Mouse (Mus musculus) limb, embryonic 11.5 days (tissue): ENCODE data around the gene Best1. TPM values are rescaled to one million over a fixed set of nuclear protein-coding genes. Genes with fewer than 3 reads are reported as not detected.

Experiments
- ATAC-seq: fragments of 200-750 bp; cut with Nextera tagmentation; 2 replicates; pipeline ENCODE4 v1.8.0; 2017; ENCODE audit warnings: low read depth; ENCODE audit not compliant: insufficient number of reproducible peaks, low FRiP score, low TSS enrichment
- DNase-seq: peaks from one replicate; pipeline ENCODE4 v3.0.0-alpha.2; 2015; ENCODE audit warnings: low spot score
- H3K27ac ChIP-seq: fragments of 300-500 bp; sonication (generic); replicated peaks from 2 replicates; pipeline ENCODE4 v1.5.1; 2014; ENCODE audit warnings: low read depth, mild to moderate bottlenecking, low read length
- H3K27me3 ChIP-seq: fragments of 300-500 bp; sonication (generic); 2 replicates; pipeline ENCODE4 v1.6.1; 2014; ENCODE audit warnings: mild to moderate bottlenecking, low read length, mixed read lengths; ENCODE audit not compliant: control insufficient read depth, insufficient read depth
- H3K36me3 ChIP-seq: fragments of 300-500 bp; sonication (generic); 2 replicates; pipeline ENCODE4 v1.6.1; 2014; ENCODE audit warnings: mild to moderate bottlenecking, low read length, moderate library complexity, mixed read lengths; ENCODE audit not compliant: control insufficient read depth, insufficient read depth
- H3K4me1 ChIP-seq: fragments of 300-500 bp; sonication (generic); 2 replicates; pipeline ENCODE4 v1.6.1; 2014; ENCODE audit warnings: low read length, mixed read lengths; ENCODE audit not compliant: control insufficient read depth, insufficient read depth
- H3K4me2 ChIP-seq: fragments of 300-500 bp; sonication (generic); 2 replicates; pipeline ENCODE4 v1.6.1; 2014; ENCODE audit warnings: low read depth, mild to moderate bottlenecking, moderate library complexity; ENCODE audit not compliant: severe bottlenecking
- H3K4me3 ChIP-seq: fragments of 300-500 bp; sonication (generic); 2 replicates; pipeline ENCODE4 v1.5.1; 2014; ENCODE audit warnings: low read depth, low read length
- H3K9ac ChIP-seq: fragments of 300-500 bp; sonication (generic); 2 replicates; pipeline ENCODE4 v1.6.1; 2014; ENCODE audit warnings: mild to moderate bottlenecking, low read length
- H3K9me3 ChIP-seq: fragments of 300-500 bp; sonication (generic); 2 replicates; pipeline ENCODE4 v1.6.1; 2016; ENCODE audit warnings: low read length; ENCODE audit not compliant: control insufficient read depth
- WGBS: fragments of 180-500 bp; shearing (Covaris S2); extraction: QIAGEN DNeasy Blood & Tissue Kit; methylation state at CpG from one replicate; pipeline ENCODE4 v1.1.7; 2014; 5-methylcytosine and 5-hydroxymethylcytosine counted together
- polyA plus RNA-seq: library from polyadenylated mRNA; unstranded; fragments of >200 nt; fragmentation: Nextera tagmentation; extraction: Ambion mirVana; gene quantifications from 2 replicates; pipeline ENCODE4 v1.2.1, GENCODE M21; 2014

Gene Best1
- polyA plus RNA-seq, 1 experiment from 2014 or later, result 2.4 TPM

- WGBS, result 92% methylated on average over 20 of the region's 20 CpGs
- ATAC-seq (no peak), DNase-seq (no peak)
- Histone ChIP-seq H3K27me3 (no peaks in the 10 kb centered on the region), H3K9ac (no peak overlapping the region), H3K4me3 (peak overlapping the region; percentile 94; the same call in 1 of the 2 replicates), H3K9me3 (no peaks in the 10 kb centered on the region), H3K27ac (no peak overlapping the region), H3K4me2 (peak overlapping the region; percentile 40), H3K36me3 (peaks cover 17% of the 10 kb centered on the region), H3K4me1 (peaks cover 18% of the 10 kb centered on the region)
Observed at GRCm38 (mm10) chr19:9984111-9985055, 17.1 kb downstream of the Best1 start.

GRCm38 (mm10) chr19:9982852-9983542 is 18.4 kb downstream of the Best1 start:
- peak overlapping the region; percentile 70 for H3K9ac ChIP-seq
- peaks cover 18% of the 10 kb centered on the region for H3K4me1 ChIP-seq
- DNase-seq (peak; percentile 73), ATAC-seq (peak; percentile 67)
- H3K27me3 ChIP-seq, result no peaks in the 10 kb centered on the region
- H3K9me3 ChIP-seq, result no peaks in the 10 kb centered on the region
- H3K36me3 ChIP-seq, result peaks cover 17% of the 10 kb centered on the region
- WGBS, result under 1% methylated on average over 31 of the region's 31 CpGs
- peak overlapping the region; percentile 88 for H3K27ac ChIP-seq
- H3K4me2 ChIP-seq, result peak overlapping the region; percentile 40
- peak overlapping the region; percentile 94 for H3K4me3 ChIP-seq

DNA sequence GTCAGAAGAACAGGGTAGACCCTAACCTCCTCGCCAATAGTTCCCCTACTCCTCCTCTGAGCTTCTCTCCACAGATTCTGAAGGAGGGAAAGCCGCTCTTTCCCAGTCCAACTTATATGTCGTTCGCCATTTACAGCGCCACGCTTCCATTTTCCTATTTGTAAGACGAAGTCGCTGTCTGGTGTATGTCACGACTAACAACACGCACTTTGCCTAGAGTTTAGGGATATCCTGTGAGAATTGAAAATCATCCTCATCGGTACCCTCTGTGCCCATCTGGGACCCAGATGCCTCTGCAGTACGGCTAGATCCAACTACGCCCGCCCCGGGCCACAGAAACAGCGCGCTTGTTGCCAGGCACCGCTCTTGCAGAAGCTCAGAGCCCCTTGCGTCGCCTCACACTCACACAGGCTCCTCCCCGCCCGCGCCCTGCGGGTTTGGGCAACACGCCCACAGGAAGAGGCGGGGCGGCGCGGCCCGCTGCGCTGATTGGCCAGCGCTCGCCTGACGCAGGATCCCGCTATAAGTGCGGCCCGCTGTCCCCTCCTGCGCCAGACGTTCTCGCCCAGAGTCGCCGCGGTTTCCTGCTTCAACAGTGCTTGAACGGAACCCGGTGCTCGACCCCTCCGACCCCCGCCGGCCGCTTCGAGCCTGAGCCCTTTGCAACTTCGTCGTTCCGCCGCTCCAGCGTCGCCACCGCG is 19.1 kb downstream of the Best1 start:
- Histone ChIP-seq H3K4me3 (peak overlapping the region; percentile 94), H3K4me2 (peak overlapping the region; percentile 40), H3K27me3 (no peaks in the 10 kb centered on the region), H3K27ac (peak overlapping the region; percentile 88), H3K4me1 (peaks cover 15% of the 10 kb centered on the region), H3K9me3 (no peaks in the 10 kb centered on the region), H3K9ac (peak overlapping the region; percentile 76), H3K36me3 (peaks cover 17% of the 10 kb centered on the region)
- under 1% methylated on average over 59 of the region's 59 CpGs for WGBS
- peak; percentile 98 for DNase-seq
- ATAC-seq, result peak; percentile 96

GRCm38 (mm10) chr19:9981621-9982020 is 19.8 kb downstream of the Best1 start:
- H3K9ac ChIP-seq, result peak overlapping the region; percentile 76
- 71% methylated on average over 4 of the region's 4 CpGs for WGBS

GRCm38 (mm10) chr19:9980258-9980657 is 21.2 kb downstream of the Best1 start, which contains the start of gene Fth1:
TSS of gene Fth1 (plus strand) at chr19:9980598.
- no peak for ATAC-seq
- Histone ChIP-seq H3K27ac (no peak within 1 kb of the TSS), H3K9ac (no peak within 1 kb of the TSS), H3K4me3 (no peak within 1 kb of the TSS), H3K27me3 (no peaks in the 10 kb centered on the region), H3K4me1 (peaks cover 9% of the 10 kb centered on the region; the same call in 1 of the 2 replicates), H3K9me3 (no peaks in the 10 kb centered on the region), H3K4me2 (no peak within 1 kb of the TSS), H3K36me3 (peaks cover 11% of the 10 kb centered on the region)
- no peak for DNase-seq
- 90% methylated on average over 4 of the region's 4 CpGs for WGBS

More at GRCm38 (mm10) chr19:9981621-9982020, 19.8 kb downstream of the Best1 start:
- Histone ChIP-seq H3K9me3 (no peaks in the 10 kb centered on the region), H3K27me3 (no peaks in the 10 kb centered on the region), H3K4me2 (peak overlapping the region; percentile 40), H3K36me3 (peaks cover 17% of the 10 kb centered on the region), H3K27ac (peak overlapping the region; percentile 88), H3K4me3 (peak overlapping the region; percentile 94), H3K4me1 (peaks cover 9% of the 10 kb centered on the region; the same call in 1 of the 2 replicates)
- DNase-seq (no peak), ATAC-seq (no peak)

DNA sequence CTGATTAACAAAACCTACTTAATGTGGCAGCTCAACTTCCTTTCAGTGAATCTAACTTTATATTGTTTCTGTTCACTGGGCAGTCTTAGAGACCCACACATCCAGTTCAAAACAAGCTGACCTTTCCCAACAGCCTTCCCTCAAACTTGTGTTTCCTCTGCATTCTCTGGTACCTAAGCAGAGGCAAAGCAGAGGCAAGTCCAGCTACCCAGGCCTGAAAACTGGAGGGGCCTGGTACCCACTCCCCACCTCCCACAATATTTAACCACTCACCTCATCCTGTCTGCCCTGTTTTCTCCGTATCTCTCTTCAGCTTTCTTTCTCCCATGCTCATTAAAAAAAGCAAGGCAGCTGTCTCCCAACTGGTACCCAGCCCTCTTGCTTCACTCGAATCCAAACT is 22.3 kb downstream of the Best1 start:
- ATAC-seq (no peak), DNase-seq (no peak)
- 72% methylated on average over 2 of the region's 2 CpGs for WGBS
- Histone ChIP-seq H3K4me1 (peaks cover 9% of the 10 kb centered on the region; the same call in 1 of the 2 replicates), H3K36me3 (no peaks in the 10 kb centered on the region; the same call in 1 of the 2 replicates), H3K4me3 (no peak overlapping the region), H3K9ac (no peak overlapping the region), H3K4me2 (no peak overlapping the region), H3K27me3 (no peaks in the 10 kb centered on the region), H3K9me3 (no peaks in the 10 kb centered on the region), H3K27ac (no peak overlapping the region)

GRCm38 (mm10) chr19:9978431-9978951 is 22.9 kb downstream of the Best1 start:
- Histone ChIP-seq H3K4me2 (no peak overlapping the region), H3K9ac (no peak overlapping the region), H3K27ac (no peak overlapping the region), H3K4me3 (no peak overlapping the region), H3K4me1 (peaks cover 4% of the 10 kb centered on the region; the same call in 1 of the 2 replicates), H3K9me3 (no peaks in the 10 kb centered on the region), H3K36me3 (no peaks in the 10 kb centered on the region), H3K27me3 (no peaks in the 10 kb centered on the region)
- WGBS, result 74% methylated on average over 5 of the region's 5 CpGs
- DNase-seq (no peak), ATAC-seq (no peak)
